Mouse (Mus musculus): ENCODE measurements around the gene Olfr1154. TPM values are rescaled to one million over a fixed set of nuclear protein-coding genes. Genes with fewer than 3 reads are reported as not detected.

Gene Olfr1154
- not detected in 2 replicates for polyA plus RNA-seq (2015; fragmentation: Nextera tagmentation; extraction: Ambion mirVana)

- Histone ChIP-seq H3K9me3 (ENCODE audit: control insufficient read depth, low read length) (no peaks in the 10 kb centered on the region), H3K4me1 (ENCODE audit: control insufficient read depth, insufficient read depth, low read length) (no peaks in the 10 kb centered on the region), H3K27ac (ENCODE audit: low read length) (no peak within 1 kb of the TSS), H3K4me3 (ENCODE audit: low read length) (no peak within 1 kb of the TSS), H3K4me2 (ENCODE audit: low read depth, low read length) (no peak within 1 kb of the TSS), H3K27me3 (replicated peaks; ENCODE audit: control insufficient read depth, insufficient read depth, low read length) (no peaks in the 10 kb centered on the region), H3K9ac (ENCODE audit: low read depth, low read length) (no peak within 1 kb of the TSS), H3K36me3 (ENCODE audit: control insufficient read depth, insufficient read depth, low read length) (no peaks in the 10 kb centered on the region)
- ATAC-seq = no peak
- 85% methylated on average over 1 of the region's 1 CpGs for WGBS
Observed at GRCm38 (mm10) chr2:87905066-87905465, at the start of gene Olfr1154. Olfr1154 (minus strand) TSS chr2:87905166.

GRCm38 (mm10) chr2:87953000-87953399 lies 48.0 kb upstream of the Olfr1154 start, which contains the start of gene Olfr1156:
Olfr1156 (minus strand) TSS chr2:87953100.
- Histone ChIP-seq H3K27ac (ENCODE audit: low read length) (no peak within 1 kb of the TSS), H3K4me3 (ENCODE audit: low read length) (no peak within 1 kb of the TSS), H3K27me3 (replicated peaks; ENCODE audit: control insufficient read depth, insufficient read depth, low read length) (no peaks in the 10 kb centered on the region), H3K9me3 (ENCODE audit: control insufficient read depth, low read length) (no peaks in the 10 kb centered on the region), H3K36me3 (ENCODE audit: control insufficient read depth, insufficient read depth, low read length) (no peaks in the 10 kb centered on the region), H3K4me2 (ENCODE audit: low read depth, low read length) (no peak within 1 kb of the TSS), H3K9ac (ENCODE audit: low read depth, low read length) (no peak within 1 kb of the TSS), H3K4me1 (ENCODE audit: control insufficient read depth, insufficient read depth, low read length) (no peaks in the 10 kb centered on the region)
- ATAC-seq = no peak

GRCm38 (mm10) chr2:87945037-87945436 lies 40.1 kb upstream of the Olfr1154 start, which contains the start of gene Olfr1155:
Olfr1155 (minus strand) TSS chr2:87945137.
- Histone ChIP-seq H3K4me3 (ENCODE audit: low read length) (no peak within 1 kb of the TSS), H3K4me1 (ENCODE audit: control insufficient read depth, insufficient read depth, low read length) (no peaks in the 10 kb centered on the region), H3K27me3 (replicated peaks; ENCODE audit: control insufficient read depth, insufficient read depth, low read length) (no peaks in the 10 kb centered on the region), H3K4me2 (ENCODE audit: low read depth, low read length) (no peak within 1 kb of the TSS), H3K27ac (ENCODE audit: low read length) (no peak within 1 kb of the TSS), H3K36me3 (ENCODE audit: control insufficient read depth, insufficient read depth, low read length) (no peaks in the 10 kb centered on the region), H3K9ac (ENCODE audit: low read depth, low read length) (no peak within 1 kb of the TSS), H3K9me3 (ENCODE audit: control insufficient read depth, low read length) (no peaks in the 10 kb centered on the region)
- no peak for ATAC-seq
- 94% methylated on average over 1 of the region's 1 CpGs for WGBS

- Histone ChIP-seq H3K4me1 (ENCODE audit: control insufficient read depth, insufficient read depth, low read length) (no peaks in the 10 kb centered on the region), H3K4me3 (ENCODE audit: low read length) (no peak within 1 kb of the TSS), H3K36me3 (ENCODE audit: control insufficient read depth, insufficient read depth, low read length) (no peaks in the 10 kb centered on the region), H3K27me3 (replicated peaks; ENCODE audit: control insufficient read depth, insufficient read depth, low read length) (no peaks in the 10 kb centered on the region), H3K9me3 (ENCODE audit: control insufficient read depth, low read length) (no peaks in the 10 kb centered on the region), H3K4me2 (ENCODE audit: low read depth, low read length) (no peak within 1 kb of the TSS), H3K27ac (ENCODE audit: low read length) (no peak within 1 kb of the TSS), H3K9ac (ENCODE audit: low read depth, low read length) (no peak within 1 kb of the TSS)
- 70% methylated on average over 1 of the region's 1 CpGs for WGBS
- no peak for ATAC-seq
Observed at GRCm38 (mm10) chr2:87894662-87895061, 10.3 kb downstream of the Olfr1154 start, which contains the start of gene Olfr1153. Olfr1153 (plus strand) TSS chr2:87894962.

- no peaks in the 10 kb centered on the region for H3K27me3 ChIP-seq (replicated peaks; ENCODE audit: control insufficient read depth, insufficient read depth, low read length)
- no peak within 1 kb of the TSS for H3K27ac ChIP-seq (ENCODE audit: low read length)
- H3K9me3 ChIP-seq (ENCODE audit: control insufficient read depth, low read length) = no peaks in the 10 kb centered on the region
- no peak within 1 kb of the TSS for H3K4me2 ChIP-seq (ENCODE audit: low read depth, low read length)
- H3K9ac ChIP-seq (ENCODE audit: low read depth, low read length) = no peak within 1 kb of the TSS
- no peaks in the 10 kb centered on the region for H3K4me1 ChIP-seq (ENCODE audit: control insufficient read depth, insufficient read depth, low read length)
- H3K4me3 ChIP-seq (ENCODE audit: low read length) = no peak within 1 kb of the TSS
- H3K36me3 ChIP-seq (ENCODE audit: control insufficient read depth, insufficient read depth, low read length) = no peaks in the 10 kb centered on the region
- ATAC-seq = no peak
Observed at GRCm38 (mm10) chr2:87866192-87866591, 38.8 kb downstream of the Olfr1154 start, which contains the start of gene Olfr1152. Olfr1152 (plus strand) TSS chr2:87866492.

GRCm38 (mm10) chr2:87855562-87855961 lies 49.4 kb downstream of the Olfr1154 start, which contains the start of gene Olfr1151:
Olfr1151 (plus strand) TSS chr2:87855862.
- no peak for ATAC-seq
- Histone ChIP-seq H3K9me3 (ENCODE audit: control insufficient read depth, low read length) (no peaks in the 10 kb centered on the region), H3K4me1 (ENCODE audit: control insufficient read depth, insufficient read depth, low read length) (no peaks in the 10 kb centered on the region), H3K4me2 (ENCODE audit: low read depth, low read length) (no peak within 1 kb of the TSS), H3K4me3 (ENCODE audit: low read length) (no peak within 1 kb of the TSS), H3K9ac (ENCODE audit: low read depth, low read length) (no peak within 1 kb of the TSS), H3K27ac (ENCODE audit: low read length) (no peak within 1 kb of the TSS), H3K27me3 (replicated peaks; ENCODE audit: control insufficient read depth, insufficient read depth, low read length) (no peaks in the 10 kb centered on the region), H3K36me3 (ENCODE audit: control insufficient read depth, insufficient read depth, low read length) (no peaks in the 10 kb centered on the region)
- WGBS = 85% methylated on average over 1 of the region's 1 CpGs

Other genes starting within 250 kb of the Olfr1154 start
- not detected in 2 replicates for gene Olfr1134, start 246.7 kb downstream of the Olfr1154 start, polyA plus RNA-seq (2015; fragmentation: Nextera tagmentation; extraction: Ambion mirVana)
- not detected in 2 replicates for gene Olfr1135, start 231.5 kb downstream of the Olfr1154 start, polyA plus RNA-seq (2015; fragmentation: Nextera tagmentation; extraction: Ambion mirVana)
- not detected in 2 replicates for gene Olfr1136, start 211.2 kb downstream of the Olfr1154 start, polyA plus RNA-seq (2015; fragmentation: Nextera tagmentation; extraction: Ambion mirVana)
- not detected in 2 replicates for gene Olfr1137, start 192.0 kb downstream of the Olfr1154 start, polyA plus RNA-seq (2015; fragmentation: Nextera tagmentation; extraction: Ambion mirVana)
- gene Olfr1138, start 165.2 kb downstream of the Olfr1154 start, polyA plus RNA-seq (2015; fragmentation: Nextera tagmentation; extraction: Ambion mirVana) = not detected in 2 replicates
- gene Olfr1140, start 161.4 kb downstream of the Olfr1154 start, polyA plus RNA-seq (2015; fragmentation: Nextera tagmentation; extraction: Ambion mirVana) = not detected in 2 replicates
- gene Olfr1141, start 151.2 kb downstream of the Olfr1154 start, polyA plus RNA-seq (2015; fragmentation: Nextera tagmentation; extraction: Ambion mirVana) = not detected in 2 replicates
- gene Olfr152, start 125.7 kb downstream of the Olfr1154 start, polyA plus RNA-seq (2015; fragmentation: Nextera tagmentation; extraction: Ambion mirVana) = not detected in 2 replicates
- not detected in 2 replicates for gene Olfr1143, start 104.6 kb downstream of the Olfr1154 start, polyA plus RNA-seq (2015; fragmentation: Nextera tagmentation; extraction: Ambion mirVana)
- gene Olfr1145, start 95.3 kb downstream of the Olfr1154 start, polyA plus RNA-seq (2015; fragmentation: Nextera tagmentation; extraction: Ambion mirVana) = not detected in 2 replicates
- not detected in 2 replicates for gene Olfr1148, start 74.6 kb downstream of the Olfr1154 start, polyA plus RNA-seq (2015; fragmentation: Nextera tagmentation; extraction: Ambion mirVana)
- gene Olfr1150-ps1, start 61.2 kb downstream of the Olfr1154 start, polyA plus RNA-seq (2015; fragmentation: Nextera tagmentation; extraction: Ambion mirVana) = not detected in 2 replicates
- gene Olfr1151, start 49.3 kb downstream of the Olfr1154 start, polyA plus RNA-seq (2015; fragmentation: Nextera tagmentation; extraction: Ambion mirVana) = not detected in 2 replicates
- gene Olfr1152, start 38.7 kb downstream of the Olfr1154 start, polyA plus RNA-seq (2015; fragmentation: Nextera tagmentation; extraction: Ambion mirVana) = not detected in 2 replicates
- not detected in 2 replicates for gene Olfr1153, start 10.2 kb downstream of the Olfr1154 start, polyA plus RNA-seq (2015; fragmentation: Nextera tagmentation; extraction: Ambion mirVana)
- gene Olfr1155, start 40.0 kb upstream of the Olfr1154 start, polyA plus RNA-seq (2015; fragmentation: Nextera tagmentation; extraction: Ambion mirVana) = not detected in 2 replicates
- not detected in 2 replicates for gene Olfr1156, start 47.9 kb upstream of the Olfr1154 start, polyA plus RNA-seq (2015; fragmentation: Nextera tagmentation; extraction: Ambion mirVana)
- not detected in 2 replicates for gene Olfr1157, start 63.1 kb upstream of the Olfr1154 start, polyA plus RNA-seq (2015; fragmentation: Nextera tagmentation; extraction: Ambion mirVana)
- gene Olfr74, start 69.5 kb upstream of the Olfr1154 start, polyA plus RNA-seq (2015; fragmentation: Nextera tagmentation; extraction: Ambion mirVana) = not detected in 2 replicates
- gene Olfr1158, start 84.9 kb upstream of the Olfr1154 start, polyA plus RNA-seq (2015; fragmentation: Nextera tagmentation; extraction: Ambion mirVana) = not detected in 2 replicates
- not detected in 2 replicates for gene Olfr1160, start 103.1 kb upstream of the Olfr1154 start, polyA plus RNA-seq (2015; fragmentation: Nextera tagmentation; extraction: Ambion mirVana)
- gene Olfr1161, start 117.6 kb upstream of the Olfr1154 start, polyA plus RNA-seq (2015; fragmentation: Nextera tagmentation; extraction: Ambion mirVana) = not detected in 2 replicates
- 0.07 TPM in 1 of 2 replicates, not detected in the other for gene Olfr73, start 132.5 kb upstream of the Olfr1154 start, polyA plus RNA-seq (2015; fragmentation: Nextera tagmentation; extraction: Ambion mirVana)
- not detected in 2 replicates for gene Olfr1162, start 146.0 kb upstream of the Olfr1154 start, polyA plus RNA-seq (2015; fragmentation: Nextera tagmentation; extraction: Ambion mirVana)
- not detected in 2 replicates for gene Olfr1163, start 166.7 kb upstream of the Olfr1154 start, polyA plus RNA-seq (2015; fragmentation: Nextera tagmentation; extraction: Ambion mirVana)
- gene Olfr1164, start 188.8 kb upstream of the Olfr1154 start, polyA plus RNA-seq (2015; fragmentation: Nextera tagmentation; extraction: Ambion mirVana) = not detected in 2 replicates
- gene Olfr1166, start 223.1 kb upstream of the Olfr1154 start, polyA plus RNA-seq (2015; fragmentation: Nextera tagmentation; extraction: Ambion mirVana) = not detected in 2 replicates